Mouse (Mus musculus): Measurements from ENCODE around the gene Wdr26. TPM values are rescaled to one million over a fixed set of nuclear protein-coding genes. Genes with fewer than 3 reads are reported as not detected.

The Wdr26 gene
- polyA plus RNA-seq, 1 experiment from 2014 or later = 37.8 TPM

GRCm38 (mm10) chr1:181251624-181252023, 39.8 kb upstream of the Wdr26 start:
- no peak overlapping the region for H3K4me3 ChIP-seq
- no peaks in the 10 kb centered on the region for H3K27me3 ChIP-seq
- H3K9ac ChIP-seq (replicated peaks) = no peak overlapping the region
- H3K9me3 ChIP-seq = no peaks in the 10 kb centered on the region
- no peak overlapping the region for H3K4me2 ChIP-seq (replicated peaks)
- peaks cover 9% of the 10 kb centered on the region for H3K4me1 ChIP-seq
- no peaks in the 10 kb centered on the region for H3K36me3 ChIP-seq
- 87% methylated on average over 5 of the region's 5 CpGs for WGBS
- H3K27ac ChIP-seq (replicated peaks) = no peak overlapping the region
- no peak for ATAC-seq (replicated peaks)

DNA sequence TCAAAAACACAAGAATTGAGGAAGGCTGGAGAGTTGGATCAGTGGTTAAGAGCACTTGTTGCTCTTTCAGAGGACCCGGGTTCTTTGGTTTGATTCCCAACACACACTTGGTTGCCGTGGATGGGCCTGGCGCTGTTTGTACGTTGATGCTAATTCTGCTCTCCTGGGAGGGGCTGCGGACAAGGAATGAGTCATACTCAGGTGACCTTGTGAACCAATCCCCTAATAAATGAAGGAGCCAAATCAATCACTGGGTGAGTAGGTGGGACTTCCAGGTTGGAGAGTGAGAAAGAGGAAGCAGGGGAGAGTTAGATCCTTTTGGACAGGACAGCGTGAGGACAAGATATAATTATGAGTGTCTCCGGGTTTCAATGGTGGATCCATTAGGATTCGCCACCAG, 39.2 kb upstream of the Wdr26 start:
- 90% methylated on average over 8 of the region's 8 CpGs for WGBS
- Histone ChIP-seq H3K4me2 (replicated peaks) (no peak overlapping the region), H3K27me3 (no peaks in the 10 kb centered on the region), H3K9me3 (no peaks in the 10 kb centered on the region), H3K36me3 (no peaks in the 10 kb centered on the region), H3K4me1 (peaks cover 2% of the 10 kb centered on the region), H3K27ac (replicated peaks) (no peak overlapping the region), H3K4me3 (no peak overlapping the region), H3K9ac (replicated peaks) (no peak overlapping the region)
- no peak for ATAC-seq (replicated peaks)

DNA sequence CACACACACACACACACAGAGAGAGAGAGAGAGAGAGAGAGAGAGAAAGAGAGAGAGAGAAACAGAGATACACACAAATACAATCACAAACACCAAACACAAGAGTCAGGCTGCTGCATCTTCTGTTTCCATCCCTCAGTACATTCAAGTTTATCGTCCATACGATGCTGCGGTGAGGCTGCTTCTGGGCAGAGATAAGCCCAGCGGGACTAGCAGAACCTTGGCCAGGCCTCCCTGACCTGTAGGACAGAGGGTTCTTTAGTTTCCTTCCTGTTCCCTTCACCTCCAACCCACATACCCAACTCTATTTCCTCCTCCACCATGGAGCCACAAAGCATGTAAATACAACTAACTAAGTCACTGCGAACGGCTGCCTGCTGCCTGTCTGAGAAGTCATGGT, 37.7 kb upstream of the Wdr26 start:
- no peak for ATAC-seq (replicated peaks)
- H3K9me3 ChIP-seq = no peaks in the 10 kb centered on the region
- no peak overlapping the region for H3K4me2 ChIP-seq (replicated peaks)
- no peaks in the 10 kb centered on the region for H3K4me1 ChIP-seq
- 91% methylated on average over 6 of the region's 6 CpGs for WGBS
- no peak overlapping the region for H3K9ac ChIP-seq (replicated peaks)
- H3K36me3 ChIP-seq = no peaks in the 10 kb centered on the region
- no peak overlapping the region for H3K4me3 ChIP-seq
- H3K27ac ChIP-seq (replicated peaks) = no peak overlapping the region
- H3K27me3 ChIP-seq = no peaks in the 10 kb centered on the region

DNA sequence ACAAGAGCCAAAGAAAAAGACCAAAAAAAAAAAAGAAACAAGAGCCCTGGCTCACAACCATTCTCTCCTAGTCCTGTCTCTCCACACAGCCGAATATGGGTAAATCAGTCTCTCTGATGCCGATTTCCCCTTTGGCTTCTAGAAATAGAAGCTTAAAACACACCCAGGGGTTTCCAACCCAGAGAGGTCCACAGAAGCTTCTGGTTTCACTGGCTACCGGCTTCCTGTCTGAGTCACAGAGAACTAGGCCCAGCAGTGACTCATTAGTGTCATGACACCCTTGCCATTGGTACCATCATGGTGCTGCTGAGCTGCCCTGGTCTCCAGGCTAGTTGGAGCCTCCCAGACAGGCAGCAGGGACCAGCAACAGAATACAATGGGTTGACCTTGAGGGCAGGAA, 35.4 kb upstream of the Wdr26 start:
- Histone ChIP-seq H3K4me3 (no peak overlapping the region), H3K9ac (replicated peaks) (no peak overlapping the region), H3K9me3 (no peaks in the 10 kb centered on the region), H3K27me3 (no peaks in the 10 kb centered on the region), H3K4me1 (no peaks in the 10 kb centered on the region), H3K36me3 (no peaks in the 10 kb centered on the region), H3K27ac (replicated peaks) (no peak overlapping the region), H3K4me2 (replicated peaks) (no peak overlapping the region)
- 79% methylated on average over 3 of the region's 3 CpGs for WGBS
- no peak for ATAC-seq (replicated peaks)

GRCm38 (mm10) chr1:181246487-181247138, 34.8 kb upstream of the Wdr26 start:
- Histone ChIP-seq H3K4me1 (no peaks in the 10 kb centered on the region), H3K27ac (replicated peaks) (no peak overlapping the region), H3K9me3 (no peaks in the 10 kb centered on the region), H3K36me3 (no peaks in the 10 kb centered on the region), H3K4me3 (no peak overlapping the region), H3K9ac (replicated peaks) (no peak overlapping the region), H3K27me3 (no peaks in the 10 kb centered on the region), H3K4me2 (replicated peaks) (no peak overlapping the region)
- 49% methylated on average over 7 of the region's 7 CpGs for WGBS
- no peak for ATAC-seq (replicated peaks)

DNA sequence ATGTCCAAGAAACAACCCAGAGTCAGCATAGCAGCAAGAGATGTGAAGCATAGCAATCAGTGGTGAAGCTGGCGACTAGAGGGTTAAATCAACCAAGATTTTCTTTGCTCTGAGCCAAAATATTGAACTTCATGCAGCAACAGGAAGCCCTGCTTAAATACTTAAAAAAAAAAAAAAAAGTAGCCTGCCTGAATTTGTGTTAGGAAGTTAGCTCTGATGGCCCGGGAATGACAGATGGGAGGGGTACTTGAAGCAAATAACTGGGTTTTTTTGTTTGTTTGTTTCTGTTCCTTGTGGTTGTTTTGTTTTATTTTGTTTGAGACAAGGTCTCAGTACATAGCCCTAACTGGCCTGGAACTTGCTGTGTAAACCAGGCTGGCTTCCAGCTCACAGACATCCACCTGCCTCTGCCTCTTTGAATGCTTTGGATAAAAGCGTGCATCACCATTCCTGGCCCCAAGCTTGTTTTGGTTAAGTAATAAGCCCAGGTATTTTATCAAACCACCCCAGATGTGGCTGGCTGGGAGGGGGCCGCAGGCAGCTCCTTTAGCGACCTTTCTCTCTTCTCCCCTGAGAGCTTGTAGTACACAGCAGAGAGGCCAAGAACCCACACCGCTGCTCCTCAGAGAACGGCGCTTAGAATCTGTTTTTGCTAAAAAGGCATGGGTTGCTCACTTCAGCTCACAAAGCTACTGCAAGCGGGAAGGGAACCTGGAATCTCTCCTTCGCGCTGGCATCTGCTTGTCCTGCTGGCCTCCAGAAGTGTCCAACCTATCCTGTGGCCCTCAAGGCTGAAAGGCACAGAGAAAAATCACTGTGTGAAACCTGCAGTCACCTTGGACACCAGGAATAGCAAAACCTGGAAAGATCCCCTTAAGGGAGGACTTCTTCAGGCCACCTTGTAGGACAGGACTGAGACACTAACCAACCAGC, 34.0 kb upstream of the Wdr26 start:
- no peaks in the 10 kb centered on the region for H3K36me3 ChIP-seq
- H3K9me3 ChIP-seq = no peaks in the 10 kb centered on the region
- H3K4me3 ChIP-seq = no peak overlapping the region
- no peak overlapping the region for H3K4me2 ChIP-seq (replicated peaks)
- H3K4me1 ChIP-seq = no peaks in the 10 kb centered on the region
- 88% methylated on average over 11 of the region's 11 CpGs for WGBS
- no peak overlapping the region for H3K27ac ChIP-seq (replicated peaks)
- no peak overlapping the region for H3K9ac ChIP-seq (replicated peaks)
- H3K27me3 ChIP-seq = no peaks in the 10 kb centered on the region
- no peak for ATAC-seq (replicated peaks)

DNA sequence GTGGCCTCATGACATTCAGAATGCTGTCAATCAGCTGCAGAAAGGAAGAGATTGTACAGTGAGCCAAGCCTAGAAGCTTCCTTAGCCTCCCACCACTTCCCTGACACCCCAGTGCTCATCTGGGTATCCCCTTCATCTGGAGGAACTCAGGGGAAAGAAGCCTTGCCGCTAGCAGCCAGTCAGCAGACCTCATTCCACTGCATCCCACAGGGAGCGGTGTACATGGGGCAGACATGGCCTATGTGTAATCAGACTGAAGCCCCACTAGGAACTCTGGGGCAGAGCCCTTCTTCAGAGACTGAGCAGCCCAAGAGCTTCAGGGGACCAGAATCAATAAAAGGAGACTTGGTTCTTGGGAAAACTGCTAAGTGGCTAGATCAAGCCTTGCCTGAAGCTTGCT, 33.3 kb upstream of the Wdr26 start:
- Histone ChIP-seq H3K27ac (replicated peaks) (no peak overlapping the region), H3K9ac (replicated peaks) (no peak overlapping the region), H3K36me3 (no peaks in the 10 kb centered on the region), H3K4me2 (replicated peaks) (no peak overlapping the region), H3K27me3 (no peaks in the 10 kb centered on the region), H3K9me3 (no peaks in the 10 kb centered on the region), H3K4me1 (no peaks in the 10 kb centered on the region), H3K4me3 (no peak overlapping the region)
- WGBS = 88% methylated on average over 2 of the region's 2 CpGs
- no peak for ATAC-seq (replicated peaks)

DNA sequence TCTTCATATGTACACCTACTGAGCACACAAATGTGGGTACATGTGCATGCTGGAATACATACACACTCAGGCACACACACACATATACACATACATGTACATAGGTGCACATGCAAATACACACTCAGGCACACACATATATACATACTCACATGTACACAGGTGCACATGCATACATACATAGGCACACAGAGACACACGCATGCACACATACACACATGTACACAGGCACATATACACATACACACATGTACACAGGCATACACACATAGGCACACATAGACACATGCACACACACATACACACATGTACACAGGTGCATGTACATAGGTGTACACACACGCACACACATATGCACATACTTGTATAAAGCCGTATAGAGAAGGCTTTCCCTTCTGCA, 29.4 kb upstream of the Wdr26 start:
- Histone ChIP-seq H3K27ac (replicated peaks) (no peak overlapping the region), H3K4me2 (replicated peaks) (no peak overlapping the region), H3K4me3 (no peak overlapping the region), H3K4me1 (no peaks in the 10 kb centered on the region), H3K27me3 (no peaks in the 10 kb centered on the region), H3K9me3 (no peaks in the 10 kb centered on the region), H3K9ac (replicated peaks) (no peak overlapping the region), H3K36me3 (no peaks in the 10 kb centered on the region)
- ATAC-seq (replicated peaks) = no peak
- over 99% methylated on average over 3 of the region's 3 CpGs for WGBS

- Histone ChIP-seq H3K36me3 (no peaks in the 10 kb centered on the region), H3K27me3 (no peaks in the 10 kb centered on the region), H3K9ac (replicated peaks) (no peak overlapping the region), H3K9me3 (no peaks in the 10 kb centered on the region), H3K4me2 (replicated peaks) (no peak overlapping the region), H3K4me1 (no peaks in the 10 kb centered on the region), H3K4me3 (no peak overlapping the region), H3K27ac (replicated peaks) (no peak overlapping the region)
- WGBS = 71% methylated on average over 5 of the region's 5 CpGs
- ATAC-seq (replicated peaks) = no peak
Observed at GRCm38 (mm10) chr1:181237332-181237731, 25.5 kb upstream of the Wdr26 start.

- H3K9ac ChIP-seq (replicated peaks) = no peak overlapping the region
- no peaks in the 10 kb centered on the region for H3K36me3 ChIP-seq
- no peaks in the 10 kb centered on the region for H3K4me1 ChIP-seq
- no peaks in the 10 kb centered on the region for H3K27me3 ChIP-seq
- no peak overlapping the region for H3K4me3 ChIP-seq
- WGBS = 61% methylated on average over 8 of the region's 8 CpGs
- no peak overlapping the region for H3K27ac ChIP-seq (replicated peaks)
- H3K9me3 ChIP-seq = no peaks in the 10 kb centered on the region
- ATAC-seq (replicated peaks) = no peak
- H3K4me2 ChIP-seq (replicated peaks) = no peak overlapping the region
Observed at GRCm38 (mm10) chr1:181234326-181235035, 22.7 kb upstream of the Wdr26 start.

DNA sequence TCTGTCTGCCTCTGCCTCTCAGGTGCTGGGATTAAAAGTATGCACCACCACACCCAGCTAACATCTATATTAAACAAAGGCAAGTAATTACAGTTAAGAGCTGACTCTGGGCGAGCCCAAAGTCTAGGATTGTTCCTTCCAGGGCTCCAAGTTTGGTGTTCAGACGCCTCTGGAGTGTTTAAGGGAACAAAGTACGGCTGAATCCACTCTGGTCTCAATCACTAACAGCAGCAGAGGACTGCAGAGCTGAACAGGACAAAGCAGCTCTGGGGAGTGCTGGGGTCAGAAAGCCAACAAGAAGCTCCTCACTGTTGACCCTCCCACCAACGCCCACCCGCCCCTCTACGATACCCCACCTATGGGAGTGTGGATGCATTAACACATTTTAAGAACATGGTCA, 21.9 kb upstream of the Wdr26 start:
- Histone ChIP-seq H3K27ac (replicated peaks) (no peak overlapping the region), H3K4me1 (no peaks in the 10 kb centered on the region), H3K27me3 (no peaks in the 10 kb centered on the region), H3K9me3 (no peaks in the 10 kb centered on the region), H3K9ac (replicated peaks) (no peak overlapping the region), H3K4me3 (no peak overlapping the region), H3K36me3 (no peaks in the 10 kb centered on the region), H3K4me2 (replicated peaks) (no peak overlapping the region)
- whole genome bisulfite sequencing = 88% methylated on average over 6 of the region's 6 CpGs
- no peak for ATAC-seq (replicated peaks)

DNA sequence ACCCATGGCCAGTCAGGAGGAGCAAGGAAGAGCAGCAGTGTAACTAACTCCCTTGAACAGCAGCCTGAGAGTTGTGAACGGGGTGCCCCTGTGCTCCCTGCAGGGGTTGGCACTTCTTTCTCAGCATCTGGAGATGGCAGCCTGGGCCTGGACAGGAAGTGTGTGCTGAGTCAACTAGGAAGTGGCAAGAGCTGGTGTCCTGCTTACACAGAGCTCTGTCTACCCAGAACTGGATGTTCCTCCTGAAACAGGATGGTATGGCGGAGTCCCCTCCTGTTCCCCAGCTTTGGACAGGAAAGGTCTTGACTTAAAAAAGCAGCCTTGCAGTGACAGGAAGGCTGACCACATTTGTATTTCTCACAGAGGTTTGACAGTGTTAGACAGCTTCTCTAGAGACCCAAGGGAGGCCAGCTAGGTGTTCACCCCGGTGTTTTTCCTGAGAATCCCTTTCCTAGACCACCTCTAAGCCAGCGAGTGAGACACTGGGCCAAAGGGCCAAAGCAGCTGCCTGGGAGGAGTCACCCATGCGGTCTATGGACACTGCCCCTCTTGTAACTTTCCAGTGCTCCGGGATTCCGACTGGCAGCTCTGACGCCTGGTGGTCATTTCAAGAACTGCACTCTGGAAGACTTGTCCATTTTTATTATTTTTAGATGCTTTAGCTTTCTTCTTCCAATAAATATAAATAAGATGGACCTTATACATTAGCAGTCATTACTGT, 20.7 kb upstream of the Wdr26 start:
- ATAC-seq (replicated peaks) = no peak
- Histone ChIP-seq H3K36me3 (no peaks in the 10 kb centered on the region), H3K27me3 (no peaks in the 10 kb centered on the region), H3K27ac (replicated peaks) (no peak overlapping the region), H3K4me3 (no peak overlapping the region), H3K4me1 (no peaks in the 10 kb centered on the region), H3K9ac (replicated peaks) (no peak overlapping the region), H3K9me3 (no peaks in the 10 kb centered on the region), H3K4me2 (replicated peaks) (no peak overlapping the region)
- WGBS = 24% methylated on average over 8 of the region's 8 CpGs
